Mouse (Mus musculus): ENCODE data around the gene Fastkd5. TPM values are rescaled to one million over a fixed set of nuclear protein-coding genes. Genes with fewer than 3 reads are reported as not detected.

Fastkd5 gene
- polyA plus RNA-seq, 1 experiment from 2014 or later: 6.8 TPM

- no peak for TF ChIP-seq CTCF (IDR thresholded peaks at IDR 0.05; ENCODE audit: low read depth)
- no peak for ATAC-seq
- no peak overlapping the region for H3K4me2 ChIP-seq (replicated peaks; ENCODE audit: low read depth)
- H3K36me3 ChIP-seq (ENCODE audit: control insufficient read depth, insufficient read depth): no peaks in the 10 kb centered on the region
- H3K9ac ChIP-seq (ENCODE audit: low read depth, low read length): no peak overlapping the region
- no peak overlapping the region for H3K27ac ChIP-seq (ENCODE audit: low read depth, low read length)
- no peak overlapping the region for H3K4me3 ChIP-seq (ENCODE audit: low read depth, low read length)
- 85% methylated on average over 4 of the region's 4 CpGs for WGBS
- no peaks in the 10 kb centered on the region for H3K27me3 ChIP-seq (replicated peaks; ENCODE audit: control insufficient read depth, insufficient read depth, low read length)
- no peaks in the 10 kb centered on the region for H3K9me3 ChIP-seq (ENCODE audit: control insufficient read depth)
- no peaks in the 10 kb centered on the region; the same call in 1 of the 2 replicates for H3K4me1 ChIP-seq (replicated peaks; ENCODE audit: control insufficient read depth, insufficient read depth, low read length)
Measured at GRCm38 (mm10) chr2:130645198-130645597, 15.4 kb upstream of the Fastkd5 start.

GRCm38 (mm10) chr2:130642684-130643369 lies 13.0 kb upstream of the Fastkd5 start, which contains the start of gene Lzts3:
TSS of gene Lzts3 (minus strand) at chr2:130642803.
- ATAC-seq: peak; percentile 72
- H3K27ac ChIP-seq (ENCODE audit: low read depth, low read length): peak within 1 kb of the TSS; percentile 83
- peak within 1 kb of the TSS; percentile 98 for H3K4me2 ChIP-seq (replicated peaks; ENCODE audit: low read depth)
- WGBS: 3% methylated on average over 38 of the region's 40 CpGs
- peak within 1 kb of the TSS; percentile 68 for H3K4me3 ChIP-seq (ENCODE audit: low read depth, low read length)
- H3K27me3 ChIP-seq (replicated peaks; ENCODE audit: control insufficient read depth, insufficient read depth, low read length): no peaks in the 10 kb centered on the region
- H3K36me3 ChIP-seq (ENCODE audit: control insufficient read depth, insufficient read depth): no peaks in the 10 kb centered on the region
- peak within 1 kb of the TSS; percentile 54 for H3K9ac ChIP-seq (ENCODE audit: low read depth, low read length)
- H3K9me3 ChIP-seq (ENCODE audit: control insufficient read depth): no peaks in the 10 kb centered on the region
- TF ChIP-seq CTCF (IDR thresholded peaks at IDR 0.05; ENCODE audit: low read depth): no peak
- H3K4me1 ChIP-seq (replicated peaks; ENCODE audit: control insufficient read depth, insufficient read depth, low read length): no peaks in the 10 kb centered on the region; the same call in 1 of the 2 replicates

- Histone ChIP-seq H3K9ac (ENCODE audit: low read depth, low read length) (peak overlapping the region; percentile 54), H3K27me3 (replicated peaks; ENCODE audit: control insufficient read depth, insufficient read depth, low read length) (no peaks in the 10 kb centered on the region), H3K27ac (ENCODE audit: low read depth, low read length) (peak overlapping the region; percentile 83), H3K9me3 (ENCODE audit: control insufficient read depth) (no peaks in the 10 kb centered on the region), H3K36me3 (ENCODE audit: control insufficient read depth, insufficient read depth) (no peaks in the 10 kb centered on the region), H3K4me1 (replicated peaks; ENCODE audit: control insufficient read depth, insufficient read depth, low read length) (no peaks in the 10 kb centered on the region; the same call in 1 of the 2 replicates), H3K4me3 (ENCODE audit: low read depth, low read length) (peak overlapping the region; percentile 68), H3K4me2 (replicated peaks; ENCODE audit: low read depth) (peak overlapping the region; percentile 98)
- no peak for TF ChIP-seq CTCF (IDR thresholded peaks at IDR 0.05; ENCODE audit: low read depth)
- no peak for ATAC-seq
- WGBS: under 1% methylated on average over 20 of the region's 27 CpGs
Measured at GRCm38 (mm10) chr2:130642197-130642660, 12.4 kb upstream of the Fastkd5 start.

GRCm38 (mm10) chr2:130641351-130642025 lies 11.7 kb upstream of the Fastkd5 start:
- H3K9me3 ChIP-seq (ENCODE audit: control insufficient read depth): no peaks in the 10 kb centered on the region
- peak overlapping the region; percentile 68 for H3K4me3 ChIP-seq (ENCODE audit: low read depth, low read length)
- H3K9ac ChIP-seq (ENCODE audit: low read depth, low read length): 0 out of 2 replicates have a peak overlapping the region, but pooled peaks have one; percentile 54
- 46% methylated on average over 6 of the region's 6 CpGs for WGBS
- no peak for TF ChIP-seq CTCF (IDR thresholded peaks at IDR 0.05; ENCODE audit: low read depth)
- H3K4me2 ChIP-seq (replicated peaks; ENCODE audit: low read depth): peak overlapping the region; percentile 98
- ATAC-seq: no peak
- H3K36me3 ChIP-seq (ENCODE audit: control insufficient read depth, insufficient read depth): no peaks in the 10 kb centered on the region
- H3K27ac ChIP-seq (ENCODE audit: low read depth, low read length): no peak overlapping the region
- no peaks in the 10 kb centered on the region; the same call in 1 of the 2 replicates for H3K4me1 ChIP-seq (replicated peaks; ENCODE audit: control insufficient read depth, insufficient read depth, low read length)
- no peaks in the 10 kb centered on the region for H3K27me3 ChIP-seq (replicated peaks; ENCODE audit: control insufficient read depth, insufficient read depth, low read length)

GRCm38 (mm10) chr2:130639276-130639675 lies 9.4 kb upstream of the Fastkd5 start:
- H3K27ac ChIP-seq (ENCODE audit: low read depth, low read length): peak overlapping the region; percentile 95
- H3K9ac ChIP-seq (ENCODE audit: low read depth, low read length): no peak overlapping the region
- H3K4me3 ChIP-seq (ENCODE audit: low read depth, low read length): no peak overlapping the region
- peaks cover 10% of the 10 kb centered on the region; the same call in 1 of the 2 replicates for H3K36me3 ChIP-seq (ENCODE audit: control insufficient read depth, insufficient read depth)
- ATAC-seq: peak; percentile 9; the same call in 1 of the 2 replicates
- 0 out of 2 replicates have a peak overlapping the region, but pooled peaks have one; percentile 68 for H3K4me2 ChIP-seq (replicated peaks; ENCODE audit: low read depth)
- no peaks in the 10 kb centered on the region for H3K9me3 ChIP-seq (ENCODE audit: control insufficient read depth)
- no peak for TF ChIP-seq CTCF (IDR thresholded peaks at IDR 0.05; ENCODE audit: low read depth)
- peaks cover 9% of the 10 kb centered on the region; the same call in 1 of the 2 replicates for H3K4me1 ChIP-seq (replicated peaks; ENCODE audit: control insufficient read depth, insufficient read depth, low read length)
- no peaks in the 10 kb centered on the region for H3K27me3 ChIP-seq (replicated peaks; ENCODE audit: control insufficient read depth, insufficient read depth, low read length)
- WGBS: 52% methylated on average over 6 of the region's 6 CpGs

- peak overlapping the region; percentile 65 for H3K9ac ChIP-seq (ENCODE audit: low read depth, low read length)
- peak overlapping the region; percentile 95 for H3K27ac ChIP-seq (ENCODE audit: low read depth, low read length)
- H3K27me3 ChIP-seq (replicated peaks; ENCODE audit: control insufficient read depth, insufficient read depth, low read length): no peaks in the 10 kb centered on the region
- H3K9me3 ChIP-seq (ENCODE audit: control insufficient read depth): no peaks in the 10 kb centered on the region
- peak overlapping the region; percentile 38 for H3K4me3 ChIP-seq (ENCODE audit: low read depth, low read length)
- peaks cover 18% of the 10 kb centered on the region; the same call in 1 of the 2 replicates for H3K36me3 ChIP-seq (ENCODE audit: control insufficient read depth, insufficient read depth)
- TF ChIP-seq CTCF (IDR thresholded peaks at IDR 0.05; ENCODE audit: low read depth): no peak
- peaks cover 9% of the 10 kb centered on the region; the same call in 1 of the 2 replicates for H3K4me1 ChIP-seq (replicated peaks; ENCODE audit: control insufficient read depth, insufficient read depth, low read length)
- ATAC-seq: peak; percentile 88
- H3K4me2 ChIP-seq (replicated peaks; ENCODE audit: low read depth): peak overlapping the region; percentile 68
- WGBS: 18% methylated on average over 16 of the region's 16 CpGs
Measured at GRCm38 (mm10) chr2:130638101-130638611, 8.3 kb upstream of the Fastkd5 start.

Measured in intestine, postnatal 0 days (tissue).